Mouse (Mus musculus) megakaryocyte, adult 5-6 weeks (primary cell): ENCODE results near the gene Avpi1. TPM values are rescaled to one million over a fixed set of nuclear protein-coding genes. Genes with fewer than 3 reads are reported as not detected.

Experiments
- ATAC-seq: 2 replicates; pipeline ENCODE4 v1.8.0; 2016; ENCODE audit warnings: mild to moderate bottlenecking, inconsistent platforms; ENCODE audit not compliant: poor library complexity, severe bottlenecking
- total RNA-seq, 2 experiments: library from RNA; stranded (forward) in 1 of 2; stranded (reverse) in 1 of 2; fragments of 153-499, 151-499 nt in 1 of 2; fragments of 221-1000, 200-1000 nt in 1 of 2; gene quantifications; 2 replicates each; pipeline versions ENCODE4 v1.2.3 to v1.2.4; 2015 to 2017

Gene Avpi1
- total RNA-seq, 2 experiments from 2014 or later, result 1.7 to 2.9 TPM

DNA sequence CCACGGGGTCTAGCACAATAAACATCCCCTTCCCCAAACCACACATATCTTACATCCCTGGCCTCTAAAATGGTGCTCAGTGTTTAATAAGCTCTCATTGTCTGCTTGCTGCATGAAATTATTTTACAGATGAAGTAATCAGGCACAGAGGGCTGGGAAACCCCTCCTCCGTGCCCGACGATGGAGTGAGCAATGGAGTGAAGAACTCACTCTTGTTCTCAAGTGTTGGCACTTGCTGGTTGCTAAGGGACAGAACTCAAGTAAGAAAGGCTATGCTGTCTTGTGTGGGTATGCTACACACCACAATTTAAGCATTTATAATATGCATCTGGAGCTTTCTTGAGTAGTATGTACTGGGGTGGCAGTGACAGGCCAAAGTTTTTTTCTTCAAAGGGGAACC lies 16.4 kb upstream of the Avpi1 start:
- no peak for ATAC-seq

DNA sequence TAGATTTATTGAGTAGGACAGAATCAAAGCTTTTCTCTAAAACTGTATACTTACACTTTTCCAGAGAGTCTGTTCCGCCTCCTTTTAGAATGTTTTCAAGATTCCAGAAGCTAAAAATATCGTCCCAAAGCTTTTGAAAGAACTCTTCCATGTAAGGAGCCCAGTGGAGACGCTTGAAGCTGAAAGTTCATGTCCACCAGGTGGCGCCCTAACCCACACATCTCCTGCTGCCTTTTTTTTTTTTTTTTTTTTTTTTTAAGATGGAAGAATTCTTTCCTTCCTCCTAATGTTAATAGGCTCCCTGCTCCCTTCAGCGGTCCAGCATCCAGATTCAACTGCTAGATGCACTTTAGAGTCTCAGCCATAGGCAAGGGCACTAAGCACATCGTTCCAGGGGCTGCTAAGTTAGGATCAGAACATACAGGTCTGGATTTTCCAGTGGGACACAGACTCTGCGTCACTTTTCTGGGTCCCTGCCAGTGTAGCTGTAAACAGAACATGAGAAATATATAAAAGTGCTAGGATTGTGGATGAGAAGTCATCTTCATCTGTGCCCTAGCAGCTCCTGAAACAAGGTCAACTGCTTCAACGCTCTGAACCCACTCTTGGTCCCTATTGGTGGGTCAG lies 15.8 kb upstream of the Avpi1 start:
- ATAC-seq, result no peak

DNA sequence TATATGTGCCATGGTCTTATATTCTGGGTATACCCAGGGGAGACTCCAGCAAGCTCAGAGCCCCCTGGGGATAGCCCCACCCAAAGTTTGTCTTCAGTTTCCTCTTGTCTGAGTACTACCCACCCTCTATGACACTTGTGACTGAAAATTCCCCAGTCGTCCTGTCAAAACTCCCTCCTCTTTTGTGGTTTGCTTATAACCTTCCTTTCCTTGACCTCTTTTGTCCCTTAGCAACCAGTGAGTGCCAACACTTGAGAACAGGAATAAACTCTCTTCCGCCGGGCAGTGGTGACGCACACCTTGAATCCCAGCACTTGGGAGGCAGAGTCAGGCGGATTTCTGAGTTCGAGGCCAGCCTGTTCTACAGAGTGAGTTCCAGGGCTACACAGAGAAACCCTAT lies 15.2 kb upstream of the Avpi1 start:
- ATAC-seq, result no peak

GRCm38 (mm10) chr19:42142757-42143156 lies 13.9 kb upstream of the Avpi1 start:
- ATAC-seq, result no peak

- ATAC-seq, result no peak
Measured at GRCm38 (mm10) chr19:42141998-42142397, 13.1 kb upstream of the Avpi1 start.

DNA sequence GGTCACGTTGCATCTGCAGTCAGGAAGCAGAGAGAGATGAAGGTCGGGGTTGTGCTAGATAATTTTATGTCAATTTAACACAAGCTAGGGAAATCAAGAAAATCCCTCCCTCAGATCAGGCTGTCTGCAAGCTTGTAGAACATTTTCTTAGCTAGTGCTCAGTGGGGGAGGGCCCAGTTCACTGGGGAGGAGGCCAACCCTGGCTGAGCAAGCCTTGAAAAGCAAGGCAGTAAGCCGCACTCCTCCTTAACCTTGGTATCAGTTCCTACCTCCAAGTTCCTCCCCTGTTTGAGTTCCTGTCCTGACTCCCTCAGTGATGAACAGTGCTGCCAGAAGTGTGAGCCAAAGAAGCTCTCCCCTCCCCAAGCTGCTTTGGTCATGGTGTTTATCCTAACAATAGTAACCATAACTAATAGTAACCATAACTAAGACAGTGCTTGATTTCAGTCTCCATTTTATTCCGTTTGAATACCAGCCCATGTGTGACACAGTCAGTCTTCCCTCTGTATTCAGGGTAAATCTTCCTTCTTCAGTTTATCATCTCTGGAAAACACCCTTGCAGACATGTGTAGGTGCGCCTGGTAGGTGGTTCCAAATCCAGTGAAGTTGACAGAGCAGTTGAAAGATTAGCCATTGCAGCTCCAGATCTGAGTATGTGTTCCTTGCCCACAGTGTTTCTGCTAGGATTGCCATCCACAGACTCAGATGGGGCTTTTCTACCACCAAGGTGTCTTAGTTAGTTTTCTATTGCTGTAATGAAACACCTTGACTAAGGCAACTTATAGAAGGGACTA lies 11.1 kb upstream of the Avpi1 start:
- ATAC-seq, result peak; percentile 63

GRCm38 (mm10) chr19:42138517-42139285 lies 9.8 kb upstream of the Avpi1 start:
- no peak for ATAC-seq

DNA sequence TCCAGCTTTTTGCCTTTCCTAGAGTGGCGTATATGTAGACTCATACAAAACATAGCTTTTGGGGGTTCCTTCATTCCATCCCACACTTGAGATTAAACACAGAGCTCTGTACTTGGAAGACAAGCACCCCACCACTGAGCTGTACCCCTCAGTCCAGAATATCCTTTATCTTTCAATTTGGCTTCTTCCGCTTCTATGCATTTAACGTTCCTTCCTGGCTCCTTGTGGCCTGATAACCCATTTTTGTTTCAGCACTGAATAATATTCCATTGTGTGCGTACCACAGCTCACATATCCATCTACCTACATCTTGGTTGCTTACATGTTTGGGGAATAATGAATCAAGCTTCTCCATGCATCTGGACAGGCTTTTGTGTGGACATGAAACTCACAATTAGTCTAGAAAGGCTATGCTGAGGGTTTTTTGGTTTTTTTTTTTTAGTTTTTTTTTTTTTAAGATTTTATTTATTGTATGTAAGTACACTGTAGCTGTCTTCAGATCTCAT lies 8.4 kb upstream of the Avpi1 start:
- ATAC-seq, result no peak

GRCm38 (mm10) chr19:42136126-42136525 lies 7.3 kb upstream of the Avpi1 start:
- no peak for ATAC-seq

DNA sequence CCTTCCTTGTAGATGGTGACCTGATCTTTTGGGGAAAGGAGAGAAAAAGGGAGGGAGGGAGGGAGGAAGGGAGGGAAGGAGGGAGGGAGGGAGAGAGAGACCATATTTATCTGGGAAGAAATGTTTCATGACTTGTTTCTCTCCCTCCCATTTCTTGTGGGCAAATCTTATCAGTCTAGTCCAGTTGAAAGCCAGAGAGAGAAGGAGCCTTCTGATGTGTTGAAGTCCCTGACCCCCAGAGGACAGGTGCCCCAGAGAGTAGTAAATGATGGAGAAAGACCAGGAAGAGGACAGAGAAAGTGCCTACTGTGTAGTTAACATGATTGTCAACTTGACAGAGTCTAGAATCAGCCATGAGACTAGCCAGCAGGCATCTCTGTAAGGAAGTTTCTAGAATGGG lies 6.2 kb upstream of the Avpi1 start:
- no peak for ATAC-seq

DNA sequence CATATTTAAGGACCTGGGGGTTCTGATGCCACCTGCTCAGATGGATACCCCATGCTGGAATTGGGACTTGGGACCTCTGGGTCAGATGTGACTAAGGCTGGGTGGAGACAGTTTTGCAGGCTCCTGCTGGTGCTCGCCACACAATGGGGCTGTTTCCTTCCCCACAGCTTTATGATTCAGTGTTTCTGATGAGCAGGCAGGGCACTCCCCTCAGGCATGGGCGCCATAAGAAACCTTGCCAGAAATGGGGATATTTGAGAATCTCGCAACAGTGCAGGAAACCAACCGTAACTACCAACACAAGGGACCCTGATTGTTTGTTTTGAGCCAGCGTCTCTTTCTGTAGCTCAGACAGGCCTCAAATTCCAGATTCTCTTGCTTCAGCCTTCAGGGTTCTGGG lies 2.2 kb upstream of the Avpi1 start:
- ATAC-seq, result no peak

DNA sequence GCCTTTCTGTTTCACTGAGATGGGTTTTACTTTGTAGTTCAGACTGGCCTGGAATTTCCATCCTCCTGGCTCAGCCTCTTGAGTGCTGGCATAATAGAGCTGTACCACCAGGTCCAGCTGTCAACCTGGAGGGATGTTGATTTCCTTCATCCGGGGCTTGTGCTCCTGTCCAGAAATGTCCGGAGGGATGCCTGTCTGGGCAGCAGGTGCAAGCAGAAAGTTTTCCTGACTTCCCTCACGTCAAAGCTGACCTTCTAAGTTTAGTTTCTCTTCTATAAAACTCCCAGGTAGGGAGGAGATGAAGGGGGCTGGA lies 1.4 kb upstream of the Avpi1 start:
- ATAC-seq, result no peak

DNA sequence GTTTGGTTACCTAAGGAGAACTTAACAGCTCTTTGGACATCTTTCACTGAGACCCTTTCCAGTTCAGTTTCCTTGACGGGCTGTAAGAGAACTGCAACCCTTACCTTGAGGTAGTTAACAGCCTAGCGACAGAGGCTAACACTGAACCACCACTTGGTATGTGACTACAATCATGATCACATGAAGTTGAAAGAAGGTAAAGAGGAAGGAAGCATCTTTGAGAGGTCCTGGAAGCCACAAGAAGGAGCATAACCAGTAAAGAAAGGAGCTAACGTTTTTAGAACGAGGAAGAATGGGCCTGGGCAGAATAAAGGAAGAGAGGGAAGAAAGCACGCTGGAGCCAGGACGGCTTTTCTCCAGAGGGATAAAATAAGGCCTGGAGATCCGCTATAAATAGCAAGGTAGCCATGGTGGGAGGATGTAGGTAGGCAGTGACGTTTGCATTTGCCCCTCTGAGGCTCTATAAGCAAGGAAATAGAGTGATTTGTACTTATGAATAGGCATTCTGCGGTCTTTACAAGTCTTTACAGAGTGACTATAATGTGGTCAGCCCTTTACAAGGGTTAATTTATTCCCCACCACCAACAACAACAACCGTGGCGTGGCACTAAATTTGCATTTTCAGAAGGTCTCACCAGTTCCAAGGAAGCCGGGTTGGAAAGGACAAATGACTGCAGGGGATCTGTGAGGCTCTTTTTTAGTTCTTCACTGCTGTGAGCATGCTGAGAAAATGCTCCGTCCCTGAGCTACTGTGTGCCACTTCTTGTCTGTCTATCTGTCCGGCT lies 842 bp upstream of the Avpi1 start:
- ATAC-seq, result peak; percentile 17

DNA sequence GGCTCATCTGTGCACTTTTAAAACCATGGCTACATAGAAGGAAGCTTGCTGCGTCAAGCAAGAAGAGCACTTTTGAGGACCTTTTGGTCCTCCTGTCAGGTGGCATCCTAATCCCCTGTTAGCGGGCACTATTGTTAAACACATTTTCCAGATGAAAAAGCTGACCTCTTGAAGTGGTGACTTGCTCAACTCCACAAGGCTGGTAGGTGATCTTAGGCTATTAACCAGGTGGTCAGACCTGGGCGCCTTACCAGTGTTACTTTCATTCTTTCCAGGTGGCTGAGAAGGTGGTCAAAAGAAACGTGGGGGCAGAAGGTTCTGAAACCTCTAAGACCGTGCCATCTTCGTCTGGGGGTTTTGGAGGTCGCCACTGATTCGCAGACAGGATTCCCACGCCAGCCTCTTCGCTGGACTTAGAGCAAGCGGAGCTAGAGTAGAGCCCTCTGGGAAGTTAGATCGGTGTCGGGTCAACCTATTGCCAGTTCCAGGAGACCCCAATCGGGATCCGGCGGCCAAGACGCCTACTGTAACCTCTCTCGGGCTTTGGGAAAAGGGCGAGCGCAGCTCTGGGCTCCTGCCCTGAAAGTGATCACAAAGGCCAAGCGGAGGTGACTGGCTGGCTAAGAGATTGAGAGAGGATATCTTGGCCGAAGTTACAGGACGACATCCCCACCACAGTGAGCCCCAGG lies 663 bp downstream of the Avpi1 start:
- ATAC-seq, result no peak

GRCm38 (mm10) chr19:42127024-42127423 lies 1.8 kb downstream of the Avpi1 start:
- no peak for ATAC-seq

- ATAC-seq, result no peak
Measured at GRCm38 (mm10) chr19:42126219-42126605, 2.6 kb downstream of the Avpi1 start.

- ATAC-seq, result no peak
Measured at GRCm38 (mm10) chr19:42125501-42126218, 3.2 kb downstream of the Avpi1 start.

DNA sequence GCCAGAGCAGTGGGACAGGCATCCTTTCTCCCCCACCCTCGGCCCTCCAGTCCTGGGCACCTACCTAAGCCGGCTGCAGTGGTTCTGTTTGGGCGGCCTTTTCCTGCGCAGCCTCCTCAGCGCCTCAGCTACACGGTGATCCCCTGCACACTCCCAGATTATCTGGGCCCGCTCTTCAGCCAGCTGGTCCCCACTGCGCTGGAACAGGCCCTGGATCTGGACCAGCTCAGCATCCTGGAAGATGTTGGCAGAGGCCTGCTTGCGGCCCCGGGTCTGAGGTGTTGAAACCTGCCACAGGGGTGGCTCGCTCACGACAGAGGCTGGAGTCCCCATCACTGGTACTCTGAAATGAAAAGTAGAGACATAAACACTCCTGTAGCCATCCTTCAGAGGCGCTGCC lies 4.2 kb downstream of the Avpi1 start:
- ATAC-seq, result no peak

- ATAC-seq, result no peak
Measured at GRCm38 (mm10) chr19:42120451-42120850, 8.4 kb downstream of the Avpi1 start.

DNA sequence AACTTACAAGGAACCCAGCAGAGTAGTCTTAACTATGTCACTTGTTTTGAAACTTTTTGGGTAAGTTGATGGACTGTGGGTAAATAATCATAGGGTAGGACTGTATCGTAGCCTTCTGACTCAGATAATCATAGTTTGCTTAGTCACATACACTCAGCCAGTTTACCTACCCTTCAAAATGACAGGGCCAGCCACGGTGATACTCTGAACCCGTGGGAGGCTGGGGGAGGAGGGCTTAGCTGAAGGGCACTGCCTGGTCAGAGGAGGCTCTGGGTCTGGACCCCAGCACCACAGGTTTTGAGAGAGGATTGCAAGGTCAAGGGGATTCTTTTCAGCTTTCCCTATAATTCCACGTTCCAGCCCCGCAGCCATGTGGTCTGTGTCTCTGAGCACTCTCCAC lies 10.3 kb downstream of the Avpi1 start:
- no peak for ATAC-seq
